ENCODE assay signal across 9 mouse cellular contexts in the genomic region with DNA sequence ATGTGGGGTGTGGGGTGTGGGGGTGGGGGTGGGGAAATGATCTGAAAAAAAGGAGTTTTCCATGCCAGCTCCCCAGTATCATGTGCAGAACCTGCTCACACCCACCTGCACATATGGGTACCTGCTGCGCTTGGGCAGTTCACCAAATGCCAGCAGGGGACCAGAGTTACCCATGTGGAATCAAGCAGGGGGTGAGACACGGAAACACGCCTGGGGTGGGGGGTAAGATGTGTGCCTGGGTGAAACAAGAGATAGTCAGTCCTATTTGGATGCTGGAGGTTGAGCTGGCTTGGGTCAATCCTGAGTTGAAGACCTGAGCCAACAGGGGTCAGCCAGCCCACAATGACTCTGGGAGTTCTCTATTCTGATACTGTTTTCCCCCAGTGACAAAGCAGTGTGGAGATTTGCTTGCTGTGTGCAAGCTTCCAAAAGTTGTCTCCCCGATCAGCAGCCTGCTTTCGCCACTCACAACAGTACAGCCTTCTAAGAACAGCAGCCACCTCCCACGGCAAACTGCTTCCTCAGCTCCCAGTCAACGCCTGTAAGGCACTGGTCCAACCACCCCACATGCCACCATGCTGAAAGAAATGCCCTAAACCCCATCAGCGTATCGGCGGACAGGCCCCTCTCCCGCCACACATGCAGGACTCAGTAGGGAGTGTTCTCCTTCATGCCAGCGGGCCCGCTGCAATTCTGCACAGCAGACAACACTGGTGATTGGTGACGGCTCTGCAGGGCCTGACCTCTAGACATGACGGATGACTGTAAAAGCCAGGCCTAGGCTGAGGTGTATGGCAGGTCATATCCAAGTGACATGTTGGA. TPM values are rescaled to one million over a fixed set of nuclear protein-coding genes. Genes with fewer than 3 reads are reported as not detected.
A peak's percentile ranks its signal among the peaks of the same experiment; 100 is the strongest.
DNase-seq lines count a peak whose midpoint lies in the region; ATAC-seq and TF ChIP-seq lines count a peak whose summit lies in the region.
"Had no signal": no experiment of that assay in that cellular context is flagged by ENCODE, and none has a peak within 500 bp of the region (broad histone marks: within the 10 kb centered on the region; RNA-seq: fewer than 3 reads in every experiment).

No protein-coding gene starts in this region.

- peaks cover 83% of the 10 kb centered on the region for H3K4me1 ChIP-seq in spleen, adult 2 months (ENCODE audit: control insufficient read depth, insufficient read depth, insufficient read length)
- peaks cover 30% of the 10 kb centered on the region for H3K4me1 ChIP-seq in hindbrain, embryonic 16.5 days (ENCODE audit: control insufficient read depth, insufficient read depth, low read depth, low read length)

- ATAC-seq in hindbrain, embryonic 16.5 days: peak; percentile 43
- no peak for ATAC-seq in megakaryocyte-erythroid progenitor cell, adult 5-6 weeks (replicated peaks; ENCODE audit: low FRiP score, low TSS enrichment, poor library complexity, severe bottlenecking)

- H3K9ac ChIP-seq in hindbrain, embryonic 16.5 days (ENCODE audit: low read depth, low read length): 0 out of 2 replicates have a peak overlapping the region, but pooled peaks have one; percentile 14
- H3K9ac ChIP-seq: limb, embryonic 12.5 days had no signal

- H3K36me3 ChIP-seq in spleen, adult 2 months (ENCODE audit: control insufficient read depth, insufficient read depth, low read length): no peaks in the 10 kb centered on the region
- H3K36me3 ChIP-seq in hindbrain, embryonic 16.5 days (ENCODE audit: control insufficient read depth, insufficient read depth, low read length): no peaks in the 10 kb centered on the region
- H3K36me3 ChIP-seq: limb, embryonic 12.5 days had no signal

- peak; percentile 42 to 57 for DNase-seq in frontal cortex, adult 2 months (ENCODE audit: extremely low spot score in 1 of 2, low spot score in 1 of 2)
- DNase-seq in frontal cortex, postnatal 10 days (ENCODE audit: low spot score in 2 of 2): no peak
- DNase-seq in spleen, adult 2 months (ENCODE audit: low read depth in 1 of 2, low spot score in 2 of 2): no peak
- DNase-seq in spleen, postnatal 14 days (ENCODE audit: low spot score in 2 of 2): no peak
- peak; percentile 81 for DNase-seq in telencephalon, adult 2 months (ENCODE audit: low read depth, low spot score)
- no peak for DNase-seq in adrenal gland, adult 2 months

- peak overlapping the region; percentile 88 for H3K27ac ChIP-seq in spleen, adult 2 months (ENCODE audit: insufficient read depth, low read length)
- H3K27ac ChIP-seq in hindbrain, embryonic 16.5 days (ENCODE audit: low read depth, low read length): peak overlapping the region; percentile 55; the same call in 1 of the 2 replicates
- H3K27ac ChIP-seq: limb, embryonic 12.5 days had no signal

- H3K4me3 ChIP-seq in spleen, adult 2 months (ENCODE audit: extremely low read depth, insufficient read depth, insufficient read length): no peak overlapping the region
- H3K4me3 ChIP-seq in hindbrain, embryonic 16.5 days (ENCODE audit: low read length): no peak overlapping the region
- H3K4me3 ChIP-seq: limb, embryonic 12.5 days had no signal

- no peaks in the 10 kb centered on the region for H3K27me3 ChIP-seq in spleen, adult 2 months (ENCODE audit: control insufficient read depth, insufficient read depth, low read length)
- no peaks in the 10 kb centered on the region for H3K27me3 ChIP-seq in hindbrain, embryonic 16.5 days (replicated peaks; ENCODE audit: control insufficient read depth, insufficient read depth, low read length)
- H3K27me3 ChIP-seq: limb, embryonic 12.5 days had no signal

- TF ChIP-seq POLR2A in spleen, adult 2 months (IDR thresholded peaks at IDR 0.05; ENCODE audit: low read depth, low read length): no peak

- TF ChIP-seq CTCF in spleen, adult 2 months (IDR thresholded peaks at IDR 0.05; ENCODE audit: extremely low read depth, insufficient read depth, insufficient read length, insufficient replicate concordance): no peak

- H3K4me2 ChIP-seq in hindbrain, embryonic 16.5 days (ENCODE audit: low read length): no peak overlapping the region; the same call in 1 of the 2 replicates
- H3K4me2 ChIP-seq: limb, embryonic 12.5 days had no signal

- no peaks in the 10 kb centered on the region for H3K9me3 ChIP-seq in hindbrain, embryonic 16.5 days (ENCODE audit: control insufficient read depth, low read length)
- H3K9me3 ChIP-seq: limb, embryonic 12.5 days had no signal

- 68% methylated on average over 15 of the region's 15 CpGs for WGBS in spleen, adult 2 months
- WGBS in hindbrain, embryonic 16.5 days: 39% methylated on average over 15 of the region's 15 CpGs

RNA-seq across cellular contexts. Expression of a gene that starts 41.0 kb away (rescaled TPM):
- polyA plus RNA-seq in frontal cortex, adult 2 months (2012; rRNA removed): 80.9 and 95.5 TPM in 2 replicates
- 77.0 and 103 TPM in 2 replicates for polyA plus RNA-seq in spleen, adult 2 months (2012; rRNA removed)
- 14.3 and 17.9 TPM in 2 replicates for polyA plus RNA-seq in hindbrain, embryonic 16.5 days (2015; fragmentation: Nextera tagmentation; extraction: Ambion mirVana)
- 10 to 100 TPM; 14.6 to 15.1 TPM for total RNA-seq in adrenal gland, adult 2 months (2021)
- 13.3 and 13.7 TPM in 2 replicates for polyA plus RNA-seq in adrenal gland, adult 2 months (2012; rRNA removed)
- 38.5 and 38.8 TPM in 2 replicates for total RNA-seq in megakaryocyte-erythroid progenitor cell, adult 5-6 weeks (2014; fragmentation: Nextera tagmentation)
- total RNA-seq in megakaryocyte-erythroid progenitor cell, adult 5-6 weeks (2017): 16.0 and 18.0 TPM in 2 replicates

Comparison
In these comparisons a context has a peak if more than half of its experiments do, and no peak if none do; other contexts are left out.
1. DNase-seq: peak in frontal cortex, adult 2 months (2 of 2) and telencephalon, adult 2 months (single experiment); none in frontal cortex, postnatal 10 days (0 of 2), spleen, adult 2 months (0 of 2), spleen, postnatal 14 days (0 of 2) and adrenal gland, adult 2 months (single experiment).